Mouse (Mus musculus) liver, adult 10 weeks (tissue): ENCODE measurements around the gene Khdc1c. TPM values are rescaled to one million over a fixed set of nuclear protein-coding genes. Genes with fewer than 3 reads are reported as not detected.

Experiments used
- polyA plus RNA-seq: library from polyadenylated mRNA; stranded (reverse); fragments of 350-450 nt; fragmentation: Illumina TruSeq; extraction: RNeasy Lipid Tissue Mini Kit (QIAGEN cat#74804); gene quantifications from one replicate; pipeline ENCODE4 v1.2.3, GENCODE M21; 2014; ENCODE audit warnings: low read depth, low replicate concordance

Gene Khdc1c
- not detected for polyA plus RNA-seq

GRCm38 (mm10) chr1:21368031-21368430 is at the start of gene Khdc1c:
Khdc1c (plus strand) TSS chr1:21368331.

DNA sequence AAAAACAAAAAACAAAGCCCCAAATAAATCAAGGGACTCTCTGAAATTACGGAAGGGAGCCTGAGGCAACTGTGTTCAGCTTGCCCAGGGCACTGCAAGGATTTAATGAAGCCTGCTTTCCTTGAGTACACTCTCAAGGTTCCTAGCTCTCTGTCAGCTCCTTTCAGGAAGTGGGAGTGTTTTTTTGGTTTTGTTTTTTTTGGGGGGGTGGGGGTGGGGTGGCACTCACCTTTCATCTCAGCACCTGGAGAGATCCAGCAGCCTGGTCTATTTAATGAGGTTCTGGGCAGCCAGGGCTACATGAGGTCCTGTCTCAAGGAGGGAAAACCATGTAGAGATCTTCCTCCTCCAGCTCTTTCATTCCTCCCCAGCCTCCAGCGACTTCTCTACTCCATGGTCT is 18.8 kb upstream of the Khdc1c start, which contains the start of gene Khdc1a:
TSS of gene Khdc1a (plus strand) at position 301 of the 400 bp plus-strand sequence.

GRCm38 (mm10) chr1:21383256-21383655 is 15.1 kb downstream of the Khdc1c start, which contains the start of gene Khdc1b:
Khdc1b (plus strand) TSS chr1:21383556.

Other genes starting within 250 kb of the Khdc1c start
- gene Tmem14a, start 149.8 kb upstream of the Khdc1c start, polyA plus RNA-seq, result 10.6 TPM
- 2,434 TPM for gene Gsta3, start 127.7 kb upstream of the Khdc1c start, polyA plus RNA-seq
- gene Khdc1a, start 18.7 kb upstream of the Khdc1c start, polyA plus RNA-seq, result not detected
- not detected for gene Khdc1b, start 15.2 kb downstream of the Khdc1c start, polyA plus RNA-seq